In genomic region chr6:43367434-43367945, GRCm38 (mm10) we compare ENCODE assay signal across 21 mouse cellular contexts. TPM values are rescaled to one million over a fixed set of nuclear protein-coding genes. Genes with fewer than 3 reads are reported as not detected.
DNase-seq lines count a peak whose midpoint lies in the region; ATAC-seq and TF ChIP-seq lines count a peak whose summit lies in the region.
"Had no signal": no experiment of that assay in that cellular context is flagged by ENCODE, and none has a peak within 500 bp of the region (broad histone marks: within the 10 kb centered on the region; RNA-seq: fewer than 3 reads in every experiment).

No protein-coding gene starts in this region.

- H3K27ac ChIP-seq in intestine, embryonic 14.5 days (ENCODE audit: low read depth) = no peak overlapping the region
- H3K27ac ChIP-seq in intestine, postnatal 0 days (ENCODE audit: low read depth, low read length) = no peak overlapping the region
- no peak overlapping the region for H3K27ac ChIP-seq in kidney, postnatal 0 days
- no peak overlapping the region for H3K27ac ChIP-seq in intestine, embryonic 15.5 days
- no peak overlapping the region for H3K27ac ChIP-seq in stomach, embryonic 14.5 days (ENCODE audit: low read length)
- H3K27ac ChIP-seq: embryonic facial prominence, embryonic 13.5 days; forebrain, embryonic 13.5 days; heart, adult 2 months; heart, embryonic 15.5 days; hindbrain, embryonic 13.5 days had no signal

- no peak for DNase-seq in intestine, embryonic 14.5 days (ENCODE audit: low spot score)
- peak; percentile 66 for DNase-seq in kidney, postnatal 0 days (ENCODE audit: low spot score)
- no peak for DNase-seq in kidney, postnatal 14 days
- DNase-seq in thymus, adult 18-20 months = no peak
- DNase-seq: adrenal gland, adult 2 months; adrenal gland, postnatal 25 days; forebrain, postnatal 0 days; gastrocnemius, postnatal 14 days; heart, adult 2 months had no signal

- H3K4me2 ChIP-seq in intestine, embryonic 14.5 days (ENCODE audit: low read length) = no peak overlapping the region
- no peak overlapping the region for H3K4me2 ChIP-seq in intestine, postnatal 0 days (replicated peaks; ENCODE audit: low read depth)
- H3K4me2 ChIP-seq in kidney, postnatal 0 days (ENCODE audit: low read length) = no peak overlapping the region
- no peak overlapping the region for H3K4me2 ChIP-seq in intestine, embryonic 15.5 days (replicated peaks)
- H3K4me2 ChIP-seq in stomach, embryonic 14.5 days (replicated peaks; ENCODE audit: low read depth, low read length) = no peak overlapping the region
- H3K4me2 ChIP-seq: embryonic facial prominence, embryonic 13.5 days; forebrain, embryonic 13.5 days; heart, embryonic 11.5 days; heart, embryonic 15.5 days; hindbrain, embryonic 13.5 days had no signal

- H3K4me3 ChIP-seq in intestine, embryonic 14.5 days (ENCODE audit: low read depth, low read length) = no peak overlapping the region
- H3K4me3 ChIP-seq in intestine, postnatal 0 days (ENCODE audit: low read depth, low read length) = no peak overlapping the region
- H3K4me3 ChIP-seq in kidney, postnatal 0 days (replicated peaks; ENCODE audit: low read depth, low read length) = no peak overlapping the region
- no peak overlapping the region for H3K4me3 ChIP-seq in intestine, embryonic 15.5 days (replicated peaks)
- no peak overlapping the region for H3K4me3 ChIP-seq in stomach, embryonic 14.5 days (ENCODE audit: low read depth, low read length)
- H3K4me3 ChIP-seq: embryonic facial prominence, embryonic 13.5 days; forebrain, embryonic 13.5 days; heart, adult 2 months; heart, embryonic 15.5 days; hindbrain, embryonic 13.5 days had no signal

- H3K9me3 ChIP-seq in intestine, embryonic 14.5 days (ENCODE audit: control insufficient read depth, low read length) = no peaks in the 10 kb centered on the region
- H3K9me3 ChIP-seq in intestine, postnatal 0 days (ENCODE audit: control insufficient read depth) = no peaks in the 10 kb centered on the region
- no peaks in the 10 kb centered on the region for H3K9me3 ChIP-seq in kidney, postnatal 0 days (replicated peaks; ENCODE audit: low read length)
- no peaks in the 10 kb centered on the region for H3K9me3 ChIP-seq in intestine, embryonic 15.5 days
- no peaks in the 10 kb centered on the region for H3K9me3 ChIP-seq in stomach, embryonic 14.5 days (ENCODE audit: control insufficient read depth, low read depth, low read length)
- H3K9me3 ChIP-seq: embryonic facial prominence, embryonic 13.5 days; forebrain, embryonic 13.5 days; heart, embryonic 15.5 days; hindbrain, embryonic 13.5 days had no signal

- 14% methylated on average over 1 of the region's 1 CpGs for WGBS in intestine, embryonic 14.5 days
- 59% methylated on average over 1 of the region's 1 CpGs for WGBS in intestine, postnatal 0 days
- 39% methylated on average over 1 of the region's 1 CpGs for WGBS in kidney, postnatal 0 days
- 52% methylated on average over 1 of the region's 1 CpGs for WGBS in intestine, embryonic 15.5 days
- WGBS in stomach, embryonic 14.5 days = 30% methylated on average over 1 of the region's 1 CpGs

- H3K36me3 ChIP-seq in intestine, embryonic 14.5 days (ENCODE audit: control insufficient read depth, insufficient read depth, low read length) = no peaks in the 10 kb centered on the region
- H3K36me3 ChIP-seq in intestine, postnatal 0 days (ENCODE audit: control insufficient read depth, insufficient read depth) = no peaks in the 10 kb centered on the region
- no peaks in the 10 kb centered on the region for H3K36me3 ChIP-seq in kidney, postnatal 0 days (ENCODE audit: insufficient read depth, low read length)
- no peaks in the 10 kb centered on the region for H3K36me3 ChIP-seq in intestine, embryonic 15.5 days
- H3K36me3 ChIP-seq in stomach, embryonic 14.5 days (ENCODE audit: control insufficient read depth, insufficient read depth, low read length) = no peaks in the 10 kb centered on the region
- H3K36me3 ChIP-seq: embryonic facial prominence, embryonic 13.5 days; heart, embryonic 15.5 days; hindbrain, embryonic 13.5 days had no signal

- H3K4me1 ChIP-seq in intestine, embryonic 14.5 days (replicated peaks; ENCODE audit: control insufficient read depth, insufficient read depth, low read length) = no peaks in the 10 kb centered on the region
- H3K4me1 ChIP-seq in intestine, postnatal 0 days (replicated peaks; ENCODE audit: control insufficient read depth, insufficient read depth, low read length) = no peaks in the 10 kb centered on the region
- H3K4me1 ChIP-seq in kidney, postnatal 0 days (replicated peaks; ENCODE audit: insufficient read depth, low read length) = no peaks in the 10 kb centered on the region
- no peaks in the 10 kb centered on the region for H3K4me1 ChIP-seq in intestine, embryonic 15.5 days (replicated peaks)
- no peaks in the 10 kb centered on the region for H3K4me1 ChIP-seq in stomach, embryonic 14.5 days (ENCODE audit: control insufficient read depth, insufficient read depth, low read length)
- H3K4me1 ChIP-seq: embryonic facial prominence, embryonic 13.5 days; forebrain, embryonic 13.5 days; heart, embryonic 15.5 days; hindbrain, embryonic 13.5 days had no signal

- no peaks in the 10 kb centered on the region for H3K27me3 ChIP-seq in intestine, embryonic 14.5 days (replicated peaks; ENCODE audit: control insufficient read depth, insufficient read depth, low read length)
- H3K27me3 ChIP-seq in intestine, postnatal 0 days (replicated peaks; ENCODE audit: control insufficient read depth, insufficient read depth, low read length) = no peaks in the 10 kb centered on the region
- H3K27me3 ChIP-seq in kidney, postnatal 0 days (ENCODE audit: insufficient read depth, low read length) = no peaks in the 10 kb centered on the region
- H3K27me3 ChIP-seq in intestine, embryonic 15.5 days (replicated peaks) = no peaks in the 10 kb centered on the region
- no peaks in the 10 kb centered on the region for H3K27me3 ChIP-seq in stomach, embryonic 14.5 days (ENCODE audit: control insufficient read depth, insufficient read depth, low read length)
- H3K27me3 ChIP-seq: CH12.LX; embryonic facial prominence, embryonic 13.5 days; forebrain, embryonic 13.5 days; heart, embryonic 15.5 days; hindbrain, embryonic 13.5 days; Patski had no signal

- ATAC-seq in intestine, embryonic 14.5 days (replicated peaks; ENCODE audit: low FRiP score, low TSS enrichment, low read depth) = 0 out of 2 replicates have a peak, but pooled peaks have one; percentile 40
- ATAC-seq in intestine, postnatal 0 days = no peak
- ATAC-seq in kidney, postnatal 0 days (replicated peaks; ENCODE audit: low FRiP score, low read depth) = no peak
- ATAC-seq in intestine, embryonic 15.5 days = 0 out of 2 replicates have a peak, but pooled peaks have one; percentile 31
- peak; percentile 68; the same call in 1 of the 2 replicates for ATAC-seq in stomach, embryonic 14.5 days (ENCODE audit: insufficient number of reproducible peaks, insufficient read depth, low FRiP score, low read depth)
- ATAC-seq: activated CD4-positive, CD25-positive, alpha-beta regulatory T cell, adult 4 months; forebrain, embryonic 13.5 days; forebrain, postnatal 0 days; Patski had no signal

- TF ChIP-seq CTCF in intestine, postnatal 0 days (IDR thresholded peaks at IDR 0.05; ENCODE audit: low read depth) = no peak
- TF ChIP-seq CTCF in kidney, postnatal 0 days (IDR thresholded peaks at IDR 0.05; ENCODE audit: low read depth) = no peak; the same call in 1 of the 2 replicates

- H3K9ac ChIP-seq in intestine, embryonic 14.5 days (ENCODE audit: low read length) = no peak overlapping the region
- no peak overlapping the region for H3K9ac ChIP-seq in intestine, postnatal 0 days (ENCODE audit: low read depth, low read length)
- no peak overlapping the region for H3K9ac ChIP-seq in kidney, postnatal 0 days (ENCODE audit: low read depth, low read length)
- H3K9ac ChIP-seq in intestine, embryonic 15.5 days = no peak overlapping the region
- no peak overlapping the region for H3K9ac ChIP-seq in stomach, embryonic 14.5 days (replicated peaks; ENCODE audit: low read depth, low read length)
- H3K9ac ChIP-seq: embryonic facial prominence, embryonic 13.5 days; forebrain, embryonic 13.5 days; forebrain, postnatal 0 days; heart, embryonic 15.5 days; hindbrain, embryonic 13.5 days had no signal

RNA-seq across cellular contexts. Expression of gene Nobox, which starts 58.1 kb away (rescaled TPM):
- polyA plus RNA-seq in intestine, embryonic 14.5 days (2014; fragmentation: Nextera tagmentation; extraction: Ambion mirVana) = not detected in 2 replicates
- polyA plus RNA-seq in intestine, postnatal 0 days (2015; fragmentation: Nextera tagmentation; extraction: Ambion mirVana) = not detected in 2 replicates
- polyA plus RNA-seq in kidney, postnatal 0 days (2015; fragmentation: Nextera tagmentation; extraction: Ambion mirVana) = not detected in 2 replicates
- not detected in 2 replicates for polyA plus RNA-seq in intestine, embryonic 15.5 days (2015; fragmentation: Nextera tagmentation; extraction: Ambion mirVana)
- polyA plus RNA-seq in stomach, embryonic 14.5 days (2014; fragmentation: Nextera tagmentation; extraction: Ambion mirVana) = not detected in 2 replicates
- polyA plus RNA-seq: activated CD4-positive, CD25-positive, alpha-beta regulatory T cell, adult 4 months; adrenal gland, adult 2 months; embryonic facial prominence, embryonic 13.5 days; forebrain, embryonic 13.5 days; gonadal fat pad, adult 2 months; heart, adult 2 months; heart, embryonic 11.5 days; heart, embryonic 15.5 days; hindbrain, embryonic 13.5 days; Patski had no signal

Comparison
In these comparisons a context has a peak if more than half of its experiments do, and no peak if none do; other contexts are left out.
1. ATAC-seq: peak in intestine, embryonic 14.5 days (single experiment), intestine, embryonic 15.5 days (single experiment) and stomach, embryonic 14.5 days (single experiment); none in intestine, postnatal 0 days (single experiment) and kidney, postnatal 0 days (single experiment).